19 mouse cellular contexts compared by ENCODE assay signal in the genomic region with DNA sequence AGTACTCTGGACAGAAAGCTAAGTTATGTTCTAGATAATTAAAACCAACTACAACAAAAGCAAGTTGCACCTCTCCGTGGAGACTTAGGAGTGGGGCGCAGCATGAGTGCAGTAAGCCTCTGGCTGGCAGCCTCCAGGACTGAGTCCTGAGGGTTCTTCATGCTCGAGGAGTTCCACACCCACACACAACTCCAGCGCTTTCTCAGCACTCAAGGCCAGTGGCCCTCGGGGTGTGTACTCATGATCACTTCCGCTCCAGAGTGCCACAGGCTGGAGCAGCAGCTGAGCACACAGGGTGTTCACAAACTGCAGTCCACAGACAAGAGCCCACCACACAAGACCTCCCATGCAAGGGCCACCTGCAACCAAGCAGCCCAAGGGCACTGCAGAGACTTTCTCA.
"Had no signal": no experiment of that assay in that cellular context is flagged by ENCODE, and none has a peak within 500 bp of the region (broad histone marks: within the 10 kb centered on the region; RNA-seq: fewer than 3 reads in every experiment).

No protein-coding gene starts in this region.

- DNase-seq: kidney, adult 18-20 months; kidney, adult 9 months; kidney, postnatal 25 days; layer of hippocampus, postnatal 36 days; liver, embryonic 13.5 days; midbrain, embryonic 14.5 days; right cerebral cortex, adult 18-20 months; right cerebral cortex, postnatal 14 days; right cerebral cortex, postnatal 4 days; thymus, adult 18-20 months; thymus, postnatal 36 days had no signal

- H3K4me1 ChIP-seq: intestine, embryonic 15.5 days; lung, embryonic 15.5 days; neural tube, embryonic 12.5 days; neural tube, embryonic 15.5 days had no signal

- ATAC-seq: intestine, embryonic 15.5 days had no signal

- H3K9me3 ChIP-seq: intestine, embryonic 15.5 days; liver, embryonic 13.5 days; lung, embryonic 15.5 days; neural tube, embryonic 12.5 days; neural tube, embryonic 15.5 days had no signal

- H3K9ac ChIP-seq: intestine, embryonic 15.5 days; liver, embryonic 13.5 days; lung, embryonic 15.5 days; neural tube, embryonic 12.5 days; neural tube, embryonic 15.5 days had no signal

- H3K4me2 ChIP-seq: intestine, embryonic 15.5 days; liver, embryonic 13.5 days; lung, embryonic 15.5 days; midbrain, embryonic 11.5 days; neural tube, embryonic 12.5 days; neural tube, embryonic 15.5 days had no signal

- H3K27ac ChIP-seq: intestine, embryonic 15.5 days; kidney, postnatal 0 days; left cerebral cortex, adult 2 months; liver, embryonic 13.5 days; lung, embryonic 15.5 days; neural tube, embryonic 12.5 days; neural tube, embryonic 15.5 days; stomach, postnatal 0 days had no signal

- H3K27me3 ChIP-seq: intestine, embryonic 15.5 days; liver, embryonic 13.5 days; lung, embryonic 15.5 days; neural tube, embryonic 12.5 days; neural tube, embryonic 15.5 days had no signal

- H3K4me3 ChIP-seq: intestine, embryonic 15.5 days; left cerebral cortex, adult 2 months; liver, embryonic 13.5 days; lung, embryonic 15.5 days; neural tube, embryonic 12.5 days; neural tube, embryonic 15.5 days had no signal
